Mouse (Mus musculus) right cerebral cortex, postnatal 10 days (tissue): ENCODE data around the gene Immt.
A peak's percentile ranks its signal among the peaks of the same experiment; 100 is the strongest.
"Not testable (repeated sequence)": the region's sequence is repeated elsewhere in the genome, so short reads cannot be mapped to it uniquely, and the experiment has no call there.

Experiments used
- DNase-seq, 2 experiments: peaks; one replicate each; pipeline ENCODE4 v3.0.0; 2021; ENCODE audit warnings: low spot score in 2 of 2

The Immt gene

GRCm38 (mm10) chr6:71846906-71847305, 15.8 kb downstream of the Immt start:
- DNase-seq, result not testable (repeated sequence)

GRCm38 (mm10) chr6:71867751-71868150, 36.6 kb downstream of the Immt start:
- DNase-seq, result no peak

- no peak for DNase-seq
Measured at GRCm38 (mm10) chr6:71868809-71869208, 37.7 kb downstream of the Immt start.

- no peak for DNase-seq
Measured at GRCm38 (mm10) chr6:71871396-71871795, 40.3 kb downstream of the Immt start.

- no peak for DNase-seq
Measured at GRCm38 (mm10) chr6:71877965-71878760, 47.0 kb downstream of the Immt start.

- DNase-seq, result no peak
Measured at GRCm38 (mm10) chr6:71893263-71893662, 62.1 kb downstream of the Immt start.

GRCm38 (mm10) chr6:71907702-71908235, 76.6 kb downstream of the Immt start:
- no peak for DNase-seq

GRCm38 (mm10) chr6:71908481-71909381, 77.6 kb downstream of the Immt start, which contains the start of the genes Ptcd3 and Polr1a:
Ptcd3 (minus strand) TSS chr6:71908750.
Polr1a (plus strand) TSS chr6:71909053.
- DNase-seq, result peak; percentile 93 to 94

- DNase-seq, result no peak
Measured at GRCm38 (mm10) chr6:71909384-71909783, 78.3 kb downstream of the Immt start.

GRCm38 (mm10) chr6:71909840-71910239, 78.7 kb downstream of the Immt start:
- no peak for DNase-seq

- no peak for DNase-seq
Measured at GRCm38 (mm10) chr6:71911686-71912450, 80.7 kb downstream of the Immt start.

GRCm38 (mm10) chr6:71920752-71921151, 89.6 kb downstream of the Immt start:
- DNase-seq, result no peak

- DNase-seq, result not testable (repeated sequence)
Measured at GRCm38 (mm10) chr6:71925233-71925632, 94.1 kb downstream of the Immt start.
